Mouse (Mus musculus): ENCODE results near the gene Mtrex. TPM values are rescaled to one million over a fixed set of nuclear protein-coding genes. Genes with fewer than 3 reads are reported as not detected.

The Mtrex gene
- total RNA-seq (2021): 10 to 100 TPM; 42.0 to 44.8 TPM

DNA sequence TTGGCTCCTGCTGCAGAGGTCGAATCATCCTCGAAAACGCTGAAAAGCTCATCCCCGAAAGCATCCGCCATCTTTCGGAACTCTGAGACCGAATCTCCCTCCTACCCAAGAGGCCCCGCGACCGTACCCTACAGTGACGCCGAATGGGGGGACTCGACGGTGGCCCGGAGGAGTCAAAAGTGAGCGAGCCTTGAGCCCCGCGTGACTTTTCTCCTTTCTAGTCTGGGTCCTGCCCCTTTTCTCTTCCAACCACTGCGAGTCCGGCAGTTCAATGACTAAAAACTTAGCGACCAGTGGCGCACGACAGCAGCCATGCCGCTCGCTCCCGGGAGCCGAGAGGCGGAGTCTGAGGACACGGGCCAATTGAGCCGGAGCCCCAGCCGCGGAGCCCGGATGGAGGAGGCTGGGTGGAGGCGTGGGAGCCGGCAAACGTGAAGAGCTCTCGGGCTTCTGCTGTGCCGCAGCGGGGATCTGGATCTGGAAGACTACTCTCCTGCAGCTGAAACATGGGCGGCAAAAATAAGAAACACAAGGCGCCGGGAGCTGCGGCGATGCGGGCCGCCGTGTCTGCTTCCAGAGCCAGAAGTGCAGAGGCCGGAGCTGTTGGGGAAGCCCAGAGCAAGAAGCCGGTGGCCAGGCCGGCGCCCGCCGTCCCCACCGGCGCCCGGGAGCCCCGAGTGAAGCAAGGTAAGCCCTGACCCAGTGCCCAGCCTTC lies at the start of gene Mtrex, which contains the start of gene Dhx29:
Mtrex (minus strand) TSS at position 112 of the 715 bp plus-strand sequence.
Dhx29 (plus strand) TSS at position 168 of the 715 bp plus-strand sequence.
- intact Hi-C loops (cut with DNase I): loop anchor here (5.0 kb wide), 2 partner anchors 60 to 110 kb away; partner anchors contain the start of genes Ccno and Cdc20b
- peak; percentile 99 for DNase-seq (ENCODE audit: low spot score in 2 of 2)

DNA sequence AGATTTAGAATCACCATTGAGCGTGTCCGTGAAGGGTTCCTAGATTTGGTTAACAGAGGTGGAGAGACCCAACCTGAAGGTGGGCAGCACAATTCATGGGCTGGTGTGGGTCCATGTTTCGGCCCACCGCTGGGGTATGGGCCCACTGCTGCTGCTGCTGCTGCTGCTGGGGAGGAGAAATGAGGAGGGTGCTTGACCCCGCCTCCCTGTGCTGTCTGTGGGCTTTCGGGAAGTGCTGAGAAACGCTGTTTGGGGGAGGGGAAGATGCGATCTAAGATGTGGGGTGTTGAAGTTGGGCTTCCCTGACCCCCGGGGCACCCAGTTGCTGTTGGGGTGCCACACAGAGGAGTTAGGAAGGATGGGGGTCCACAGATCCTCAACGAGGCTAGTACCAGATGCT lies 49.5 kb upstream of the Mtrex start:
- no peak for DNase-seq (ENCODE audit: low spot score in 2 of 2)
- intact Hi-C loops (cut with DNase I): no loop called here

DNA sequence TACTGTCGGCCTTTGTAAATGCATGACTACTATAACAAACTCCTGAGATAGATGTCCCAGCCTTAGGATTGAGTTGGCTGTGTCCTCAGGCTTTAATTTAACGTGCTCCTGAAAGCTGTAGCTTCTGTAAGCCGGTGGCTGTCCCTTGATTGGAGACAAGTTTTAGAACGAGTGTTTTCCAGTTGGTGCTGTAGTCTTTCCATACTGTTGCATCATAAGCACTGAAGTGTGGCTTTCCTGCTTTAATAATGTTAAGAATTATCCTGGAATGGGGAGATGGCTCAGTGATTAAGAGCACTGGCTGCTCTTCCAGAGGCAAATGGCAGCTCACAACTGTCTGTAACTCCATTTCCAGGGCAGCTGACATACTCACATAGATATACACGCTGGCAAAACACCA lies 40.1 kb upstream of the Mtrex start:
- intact Hi-C loops (cut with DNase I): no loop called here
- DNase-seq (ENCODE audit: low spot score in 2 of 2): no peak

DNA sequence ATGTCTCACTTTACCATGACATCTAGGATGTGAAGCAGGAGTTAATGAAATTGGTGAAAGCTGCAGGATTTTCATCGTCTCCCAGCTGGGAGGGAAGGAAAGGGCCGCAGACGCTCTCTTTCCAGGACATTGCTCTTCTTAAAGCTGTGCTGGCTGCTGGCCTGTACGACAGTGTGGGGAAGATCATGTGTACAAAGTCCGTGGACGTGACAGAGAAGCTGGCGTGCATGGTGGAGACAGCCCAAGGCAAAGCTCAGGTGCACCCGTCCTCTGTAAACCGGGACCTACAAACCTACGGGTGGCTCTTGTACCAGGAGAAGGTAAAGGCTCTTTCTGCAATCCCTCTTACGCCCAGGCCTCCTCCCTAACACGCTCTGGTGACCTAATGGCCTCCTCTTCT lies 37.2 kb upstream of the Mtrex start:
- intact Hi-C loops (cut with DNase I): no loop called here
- no peak for DNase-seq (ENCODE audit: low spot score in 2 of 2)

DNA sequence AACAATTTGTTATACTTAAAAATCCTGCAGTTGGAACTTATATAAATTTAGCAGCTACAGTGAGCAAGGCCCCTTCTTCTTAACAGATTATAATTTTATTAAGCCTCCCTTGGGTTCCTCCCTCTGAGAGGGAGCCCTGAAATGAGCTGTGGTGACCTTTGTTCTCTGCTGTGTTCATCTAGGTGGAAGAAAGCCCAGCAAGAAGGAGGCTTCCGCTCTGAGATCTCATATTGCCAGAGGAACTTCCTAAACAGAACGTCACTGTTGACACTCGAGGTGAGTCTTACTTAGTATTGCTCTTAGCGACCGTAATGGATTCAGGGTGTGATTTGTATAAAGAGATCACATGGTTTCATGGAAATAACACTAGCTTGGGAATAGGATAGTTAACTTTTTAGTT lies 35.9 kb upstream of the Mtrex start:
- DNase-seq (ENCODE audit: low spot score in 2 of 2): no peak
- intact Hi-C loops (cut with DNase I): no loop called here

DNA sequence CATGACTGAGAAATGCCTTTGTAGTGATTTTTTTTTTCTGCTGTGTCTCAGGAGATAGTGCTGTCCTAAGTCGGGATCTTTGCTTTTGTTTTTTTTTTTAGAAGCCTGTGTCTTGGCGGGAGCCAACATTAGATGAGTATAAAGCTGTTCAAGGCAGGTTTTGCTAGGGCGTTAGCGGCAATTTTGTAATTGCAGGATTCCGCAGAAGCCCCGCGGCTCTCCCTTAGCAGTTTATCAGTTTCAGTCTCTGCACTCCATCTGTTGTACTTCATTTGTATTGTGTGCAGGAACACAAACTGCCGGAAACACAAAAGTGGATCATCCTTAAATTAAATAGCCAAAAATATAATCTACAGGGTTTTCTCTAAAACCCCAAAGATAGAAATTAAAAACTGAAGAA lies 26.9 kb upstream of the Mtrex start:
- intact Hi-C loops (cut with DNase I): no loop called here
- peak; percentile 6 to 17 for DNase-seq (ENCODE audit: low spot score in 2 of 2)

DNA sequence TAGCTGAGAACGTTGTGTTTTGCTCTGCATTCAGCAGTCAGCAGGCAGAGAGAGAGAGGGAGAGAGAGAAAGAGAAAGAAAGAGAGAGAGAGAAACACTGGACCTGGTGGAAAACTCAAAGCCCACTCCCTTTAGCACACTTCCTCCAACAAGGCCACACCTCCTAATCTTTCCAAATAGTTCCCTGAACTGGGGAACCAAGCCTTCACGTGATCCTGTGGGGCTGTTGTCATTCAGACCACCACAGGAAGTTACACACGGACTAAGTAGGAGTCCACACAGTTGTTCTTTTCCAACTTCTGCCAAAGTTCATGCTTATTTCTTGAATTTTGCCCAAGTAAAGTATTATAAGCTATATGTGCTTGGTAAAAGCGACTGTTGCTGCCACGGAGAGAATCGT lies 18.7 kb upstream of the Mtrex start:
- intact Hi-C loops (cut with DNase I): loop anchor here (5.0 kb wide), 1 partner anchor 86 kb away; no protein-coding TSS in a partner anchor
- DNase-seq (ENCODE audit: low spot score in 2 of 2): no peak

DNA sequence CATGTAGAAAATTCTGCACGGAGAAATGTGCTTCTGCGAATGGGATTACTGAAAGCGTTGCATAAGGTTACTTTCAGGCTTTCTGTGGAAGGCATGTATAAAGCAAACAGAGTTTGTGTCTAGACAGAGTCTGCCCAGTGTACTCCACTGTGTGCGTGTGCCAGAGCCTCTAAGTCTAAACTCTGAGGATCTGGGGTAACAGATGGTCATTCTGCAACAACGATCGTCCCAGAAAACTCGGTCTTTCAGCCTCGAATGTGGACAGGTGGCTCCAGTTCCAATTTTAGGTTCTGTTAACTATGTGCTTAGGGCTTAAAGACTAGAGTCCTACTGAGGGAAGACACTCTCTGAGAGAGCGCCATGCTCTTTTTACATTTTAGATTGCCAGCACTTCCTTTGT lies 18.1 kb upstream of the Mtrex start:
- intact Hi-C loops (cut with DNase I): loop anchor here (5.0 kb wide), 1 partner anchor 87 kb away; no protein-coding TSS in a partner anchor
- DNase-seq (ENCODE audit: low spot score in 2 of 2): peak in 1 of 2 experiments; percentile 74

DNA sequence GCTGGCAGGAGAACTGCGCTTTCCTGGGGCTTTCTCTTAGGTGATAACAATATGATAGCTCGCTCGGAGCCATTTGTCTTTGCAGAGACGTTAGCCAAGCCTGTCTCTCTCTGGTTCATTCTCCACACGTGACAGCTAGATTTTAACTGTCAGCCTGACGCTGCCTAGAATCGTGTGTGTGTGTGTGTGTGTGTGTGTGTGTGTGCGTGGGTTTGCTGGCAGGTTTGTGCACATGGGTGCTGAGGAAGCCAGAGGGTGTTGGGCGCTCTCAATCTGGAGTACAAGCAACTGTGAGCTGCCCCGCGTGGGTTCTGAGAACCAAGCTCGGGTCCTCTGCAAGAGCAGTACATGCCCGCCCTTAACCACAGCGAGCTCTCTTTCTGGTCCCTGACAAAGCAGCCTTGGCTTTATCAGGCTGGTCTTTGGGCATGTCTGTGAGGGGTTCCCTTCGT lies 14.7 kb upstream of the Mtrex start:
- peak; percentile 4 to 56 for DNase-seq (ENCODE audit: low spot score in 2 of 2)
- intact Hi-C loops (cut with DNase I): no loop called here

DNA sequence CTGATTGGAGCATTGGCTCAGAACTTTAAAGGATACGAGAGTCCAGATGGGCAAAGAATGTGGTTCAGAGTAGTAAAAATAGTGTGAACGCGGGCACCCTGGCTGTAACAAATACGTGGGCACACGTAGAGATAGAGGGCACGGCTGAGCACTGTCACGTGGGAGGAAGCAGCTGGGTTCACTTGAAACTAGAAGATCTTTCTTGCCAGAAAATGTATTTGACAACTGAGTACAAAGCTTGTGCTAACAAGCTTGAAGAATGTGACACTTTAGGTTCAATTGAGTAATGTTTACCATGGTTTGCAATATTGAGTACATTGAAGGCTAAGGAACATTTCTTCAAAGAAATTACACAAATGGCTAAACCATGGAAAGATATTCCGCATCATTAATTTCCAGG lies 10.9 kb upstream of the Mtrex start:
- intact Hi-C loops (cut with DNase I): no loop called here
- no peak for DNase-seq (ENCODE audit: low spot score in 2 of 2)

DNA sequence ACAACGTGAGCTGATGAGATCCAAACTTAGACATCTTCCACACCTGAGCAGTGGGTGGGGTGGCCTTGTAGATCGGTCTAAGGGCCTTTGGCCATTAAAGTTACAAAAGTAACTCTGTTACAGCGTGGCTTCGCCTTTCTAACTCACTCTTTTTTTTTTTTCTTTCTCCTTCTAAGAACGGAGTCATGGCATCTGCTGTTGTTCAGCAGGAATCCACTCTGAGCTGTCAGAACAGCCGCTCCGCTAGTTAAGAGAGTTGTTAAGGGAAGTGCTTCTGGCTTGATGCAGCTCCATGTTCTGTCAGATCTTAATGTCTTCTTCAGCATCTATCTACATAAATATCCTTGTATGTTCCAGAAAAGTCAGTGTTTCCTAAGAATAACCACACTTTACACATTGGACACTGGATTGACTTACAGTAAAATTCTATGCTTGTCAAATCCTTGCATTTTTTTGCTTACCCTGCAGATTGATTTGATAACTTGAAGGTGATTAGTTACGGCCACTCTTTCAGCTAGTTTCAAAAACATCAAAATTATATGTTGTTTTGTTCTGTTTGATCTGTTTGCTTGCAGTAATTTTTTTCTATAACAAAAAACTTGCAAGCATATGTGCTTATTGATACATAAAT lies 955 bp upstream of the Mtrex start:
- no peak for DNase-seq (ENCODE audit: low spot score in 2 of 2)
- intact Hi-C loops (cut with DNase I): loop anchor here (5.0 kb wide), 2 partner anchors 59 to 109 kb away; partner anchors contain the start of genes Ccno and Cdc20b

DNA sequence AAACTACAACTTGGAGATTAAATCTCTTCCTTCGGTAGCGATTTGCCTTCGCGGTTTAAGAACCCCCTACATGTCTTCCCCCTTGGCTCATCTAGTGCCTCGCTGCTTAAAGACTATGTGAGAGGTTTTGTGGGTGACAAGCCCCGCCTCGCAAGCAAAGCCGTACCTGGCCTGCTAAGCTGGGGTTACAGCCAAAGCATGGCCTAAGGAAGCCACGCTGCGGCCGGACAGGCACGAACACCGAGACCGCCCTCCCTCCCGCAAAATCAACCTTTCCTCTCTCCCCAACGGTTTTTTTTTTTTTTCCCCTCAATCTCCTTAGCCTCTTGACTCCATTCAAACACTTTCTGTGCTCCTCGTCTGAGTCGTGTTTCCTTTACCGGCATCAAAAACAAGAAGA lies 402 bp downstream of the Mtrex start:
- no peak for DNase-seq (ENCODE audit: low spot score in 2 of 2)
- intact Hi-C loops (cut with DNase I): loop anchor here (5.0 kb wide), 2 partner anchors 61 to 111 kb away; partner anchors contain the start of genes Ccno and Cdc20b

DNA sequence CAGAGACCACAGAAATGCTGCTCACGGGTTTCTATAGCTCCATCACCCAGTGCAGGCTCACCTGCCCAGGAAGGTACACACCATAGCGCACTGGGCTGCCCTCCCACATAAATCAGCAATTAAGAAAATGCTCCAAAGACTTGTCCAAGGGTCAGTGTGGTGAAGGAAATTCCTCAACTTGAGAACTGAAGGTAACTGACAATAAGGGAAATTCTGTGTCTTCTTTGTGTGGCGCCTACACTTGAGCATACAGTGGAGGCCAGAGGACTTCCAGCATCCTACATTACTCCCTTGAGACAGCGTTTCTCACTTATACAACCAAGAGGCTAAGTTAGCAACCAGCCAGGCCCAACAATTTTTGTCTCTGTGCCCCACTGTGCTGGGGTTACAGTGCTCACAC lies 1.2 kb downstream of the Mtrex start:
- DNase-seq (ENCODE audit: low spot score in 2 of 2): no peak
- intact Hi-C loops (cut with DNase I): loop anchor here (5.0 kb wide), 2 partner anchors 61 to 111 kb away; partner anchors contain the start of genes Ccno and Cdc20b

DNA sequence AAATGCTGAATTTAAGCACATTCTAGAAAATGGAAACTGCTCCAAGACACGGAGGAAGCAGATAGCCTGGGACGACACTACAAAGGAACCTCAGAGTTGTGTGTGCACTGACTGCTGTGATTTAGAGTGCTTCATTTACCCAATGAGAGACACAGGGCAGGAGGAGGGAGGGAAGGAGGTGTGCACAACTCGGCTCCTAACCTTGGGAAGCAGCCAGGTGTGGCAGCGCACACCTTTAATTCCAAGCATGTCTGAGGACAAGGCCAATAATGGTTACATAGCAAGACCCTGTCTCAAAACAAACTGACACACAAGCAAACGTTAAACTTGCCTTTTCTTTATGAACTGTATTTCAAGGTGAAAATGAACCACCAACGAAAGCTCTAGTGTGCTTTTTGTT lies 1.9 kb downstream of the Mtrex start:
- intact Hi-C loops (cut with DNase I): loop anchor here (5.0 kb wide), 2 partner anchors 62 to 112 kb away; partner anchors contain the start of genes Ccno and Cdc20b
- DNase-seq (ENCODE audit: low spot score in 2 of 2): no peak

DNA sequence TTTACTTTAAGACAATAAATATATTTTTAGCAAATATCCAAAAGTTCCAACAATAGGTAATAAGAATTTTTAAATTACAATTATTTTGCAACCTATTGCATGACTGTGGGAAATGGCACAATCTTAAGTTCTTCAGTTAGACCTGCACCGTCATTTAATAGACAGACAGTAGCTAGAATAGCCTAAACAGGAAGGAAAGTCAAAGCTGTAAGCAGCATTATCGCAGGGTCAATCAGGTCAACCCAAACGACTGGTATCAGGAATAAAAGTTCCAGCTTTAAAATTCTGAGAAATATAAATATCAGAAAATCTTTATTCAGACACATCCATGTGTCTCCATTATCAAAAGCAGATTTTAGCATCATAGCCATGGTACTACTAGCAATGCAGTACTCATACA lies 6.3 kb downstream of the Mtrex start:
- intact Hi-C loops (cut with DNase I): no loop called here
- DNase-seq (ENCODE audit: low spot score in 2 of 2): no peak

DNA sequence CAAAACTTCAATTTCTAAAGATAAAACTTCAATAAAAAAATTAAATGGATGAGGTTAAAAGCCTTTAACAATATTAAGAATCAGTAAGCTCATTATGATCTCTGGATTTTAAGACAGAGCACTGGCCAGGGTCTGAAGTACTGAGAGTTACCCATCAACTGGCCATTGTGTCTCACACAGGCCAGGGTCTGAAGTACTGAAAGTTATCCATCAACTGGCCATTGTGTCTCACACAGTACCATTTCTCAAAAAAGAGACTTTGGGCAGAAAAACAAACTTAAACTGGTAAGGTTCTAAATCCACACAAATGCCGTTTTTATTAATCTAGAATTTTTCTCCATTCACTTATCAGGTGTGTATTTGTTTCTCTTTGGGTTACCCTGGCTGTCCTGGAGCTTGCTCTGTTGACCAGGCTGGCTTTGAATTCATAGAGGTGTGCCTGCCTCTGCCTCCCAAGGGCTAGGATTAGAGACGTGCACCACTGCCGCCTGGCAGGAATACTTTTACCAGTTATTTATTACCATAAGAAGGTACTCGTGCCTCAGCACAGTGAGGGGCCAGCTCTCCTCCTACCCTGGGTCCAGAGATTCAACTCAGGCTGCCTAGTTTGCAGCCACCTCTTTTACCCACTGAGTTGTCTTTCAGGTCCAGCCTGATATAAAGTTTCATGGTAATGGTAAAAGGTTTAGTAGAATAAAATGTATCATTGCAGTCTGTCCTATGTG lies 7.9 kb downstream of the Mtrex start:
- no peak for DNase-seq (ENCODE audit: low spot score in 2 of 2)
- intact Hi-C loops (cut with DNase I): loop anchor here (5.0 kb wide), 1 partner anchor 42 kb away; no protein-coding TSS in a partner anchor

DNA sequence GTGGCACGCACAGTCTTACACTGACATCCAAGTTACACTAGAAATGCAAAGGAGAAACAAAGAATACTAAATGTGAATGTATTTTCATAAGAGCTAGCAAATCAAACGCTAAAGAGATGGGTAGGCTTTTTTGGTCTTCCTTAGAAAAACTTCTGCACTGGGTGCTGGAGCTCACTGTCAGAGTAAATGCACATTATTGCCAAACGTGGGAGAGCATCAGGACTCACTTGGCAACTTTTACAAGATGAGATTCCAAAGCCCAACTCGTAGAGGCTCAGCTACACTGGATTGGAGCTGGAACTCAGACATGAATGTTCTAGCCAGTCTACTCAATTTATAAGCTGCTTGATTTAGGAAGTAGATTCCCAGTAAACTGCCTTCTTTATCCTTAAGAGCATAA lies 16.8 kb downstream of the Mtrex start:
- peak in 1 of 2 experiments; percentile 53 for DNase-seq (ENCODE audit: low spot score in 2 of 2)
- intact Hi-C loops (cut with DNase I): loop anchor here (2.0 kb wide), 1 partner anchor 236 kb away; no protein-coding TSS in a partner anchor

DNA sequence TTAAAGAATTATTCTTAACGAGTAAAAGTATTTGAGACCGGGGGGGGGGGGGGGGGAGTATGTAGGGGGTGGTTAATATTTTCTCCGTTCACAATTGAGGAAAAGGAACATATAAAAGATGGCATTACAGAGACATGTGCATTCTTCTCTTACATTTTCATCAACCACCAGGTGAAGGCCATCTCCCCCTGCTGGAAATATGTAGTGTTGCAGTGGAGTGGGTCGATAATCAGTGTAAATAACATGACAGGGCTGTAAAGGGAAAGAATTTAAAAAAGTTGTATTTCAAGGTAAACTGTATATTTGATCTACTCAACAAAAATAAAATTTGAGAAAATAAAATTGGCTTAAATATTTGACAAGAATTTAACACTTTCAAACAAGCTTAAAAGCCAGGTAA lies 17.5 kb downstream of the Mtrex start:
- peak; percentile 17 to 22 for DNase-seq (ENCODE audit: low spot score in 2 of 2)
- intact Hi-C loops (cut with DNase I): loop anchor here (2.0 kb wide), 1 partner anchor 235 kb away; no protein-coding TSS in a partner anchor

DNA sequence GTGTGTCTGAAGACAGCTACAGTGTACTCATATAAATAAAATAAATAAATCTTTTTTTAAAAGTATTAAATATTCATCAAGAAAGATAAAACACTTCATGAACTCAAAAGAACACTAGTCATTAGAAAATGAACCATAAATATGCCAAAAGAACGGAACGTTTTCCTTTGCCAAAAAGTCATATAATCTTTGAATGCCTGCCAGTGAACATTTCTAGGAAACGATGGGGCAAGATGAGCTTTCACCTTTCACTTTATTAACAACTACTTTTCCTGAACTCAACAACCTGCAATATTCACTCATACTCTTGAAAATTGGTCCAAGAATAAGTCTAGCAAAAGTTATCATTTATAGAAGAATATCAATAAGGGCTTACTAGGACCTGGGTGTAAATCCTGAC lies 25.0 kb downstream of the Mtrex start:
- DNase-seq (ENCODE audit: low spot score in 2 of 2): no peak
- intact Hi-C loops (cut with DNase I): no loop called here

DNA sequence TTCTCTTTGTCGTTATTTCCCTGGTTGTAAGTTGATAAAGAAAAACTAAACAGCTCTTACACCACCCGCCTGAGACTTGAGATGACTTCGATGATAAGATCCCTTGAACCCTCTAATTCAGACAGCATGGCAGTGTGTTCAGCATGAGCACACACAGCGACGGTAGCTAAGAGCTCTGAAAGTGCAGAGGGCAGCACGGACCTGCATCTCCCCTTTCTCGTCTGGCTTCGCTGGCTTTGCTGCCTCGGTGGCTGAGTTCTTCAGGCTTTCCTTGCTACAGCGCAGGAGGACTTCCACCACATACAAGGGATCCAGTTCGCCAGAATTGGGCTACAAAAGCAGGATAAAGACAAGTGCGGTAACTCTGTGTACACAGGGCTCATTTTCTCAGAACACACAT lies 40.0 kb downstream of the Mtrex start:
- intact Hi-C loops (cut with DNase I): no loop called here
- no peak for DNase-seq (ENCODE audit: low spot score in 2 of 2)
